Mouse (Mus musculus): ENCODE measurements around the gene Plekho1.

DNA sequence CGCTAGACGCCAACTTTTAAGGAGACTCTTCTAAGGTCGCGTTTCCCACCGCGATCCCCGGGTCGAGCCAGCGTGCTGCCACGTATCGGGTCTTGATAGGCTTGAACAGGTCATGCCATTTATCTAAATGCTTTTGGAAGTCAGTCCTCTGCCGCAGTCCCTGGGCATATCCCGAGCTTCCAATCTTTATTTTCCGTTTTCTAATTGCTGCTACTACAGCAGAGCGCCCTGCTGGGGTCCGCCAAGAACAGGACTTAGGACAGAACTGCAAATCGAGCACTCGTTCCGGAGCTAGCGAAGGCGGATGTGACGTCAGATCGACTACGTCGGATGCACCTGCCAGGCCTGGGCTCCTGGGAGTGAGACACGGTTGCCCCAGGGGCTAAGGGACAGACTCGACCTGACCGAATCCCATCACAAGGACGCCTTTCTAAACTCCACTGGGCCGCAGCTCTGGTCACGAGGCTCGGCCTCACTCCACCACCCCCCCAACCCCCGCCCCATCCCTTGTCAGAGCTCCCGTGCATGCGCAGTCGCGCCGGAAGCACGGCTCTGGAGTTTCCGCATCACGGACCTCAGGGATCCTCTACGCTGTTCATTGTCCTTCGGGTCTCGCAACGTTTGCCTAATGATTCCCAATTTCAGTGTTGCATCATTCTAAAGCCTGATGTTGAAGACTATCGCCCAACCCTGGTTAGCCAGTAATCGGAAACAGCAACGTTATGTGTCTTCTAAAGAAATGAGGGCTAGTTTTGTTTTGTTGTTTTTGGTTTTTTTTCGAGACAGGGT, 44.8 kb downstream of the Plekho1 start:
- TF ChIP-seq CTCF (IDR thresholded peaks at IDR 0.05; ENCODE audit: control insufficient read depth, insufficient read depth, insufficient read length) = no peak
- TF ChIP-seq MYOD1 (IDR thresholded peaks at IDR 0.05; ENCODE audit: control insufficient read depth, insufficient read length, low read depth) = peak; percentile 40
- no peak for TF ChIP-seq MAX (IDR thresholded peaks at IDR 0.05)
- TF ChIP-seq USF1 (IDR thresholded peaks at IDR 0.05; ENCODE audit: low read depth) = no peak
- TF ChIP-seq CEBPB (IDR thresholded peaks at IDR 0.05; ENCODE audit: low read depth) = peak; percentile 58
- TF ChIP-seq FOSL1 (IDR thresholded peaks at IDR 0.05; ENCODE audit: insufficient read depth, low read length, poor library complexity, severe bottlenecking) = no peak

All from C2C12 (cell line).